ENCODE assay signal across 9 mouse cellular contexts in the genomic region with DNA sequence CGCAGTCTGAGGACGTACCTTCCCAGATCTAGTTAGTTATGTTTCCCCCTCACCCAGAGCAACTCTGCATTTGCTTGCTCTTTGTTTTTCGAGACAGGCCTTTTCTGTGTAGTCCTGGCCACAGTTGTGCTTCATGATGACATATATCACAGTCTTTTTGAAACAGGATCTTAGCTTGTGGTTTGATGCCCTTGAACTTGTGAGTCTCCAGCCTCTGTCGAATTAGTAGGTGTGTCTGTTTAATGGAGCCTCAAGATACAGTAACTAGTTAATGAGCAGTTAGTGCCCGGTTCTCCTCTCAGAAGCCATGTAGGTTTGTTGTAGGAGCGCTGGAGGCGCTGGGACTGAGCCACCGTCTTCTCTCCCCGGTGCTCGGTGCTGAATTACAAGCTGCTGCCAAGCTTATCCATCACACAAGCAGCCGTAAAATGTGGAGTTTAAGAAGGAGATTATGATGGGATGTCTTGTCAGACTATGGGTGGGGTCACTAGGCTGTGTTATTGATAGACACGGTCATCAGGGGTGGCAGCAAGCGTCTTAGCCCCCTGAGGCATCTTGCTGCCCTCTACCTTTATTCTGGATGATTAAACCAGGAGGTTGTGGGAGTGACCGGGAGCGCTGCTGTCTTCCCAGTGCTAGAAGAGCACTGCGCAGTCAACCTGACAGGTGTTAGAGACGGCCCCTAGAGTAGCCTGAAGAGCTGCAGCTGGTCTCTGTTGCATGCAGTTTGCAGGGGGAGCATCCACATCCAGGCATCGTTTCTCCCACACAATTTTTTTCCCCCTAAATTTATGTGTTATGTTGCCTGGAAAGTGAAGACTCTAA. TPM values are rescaled to one million over a fixed set of nuclear protein-coding genes. Genes with fewer than 3 reads are reported as not detected.
A peak's percentile ranks its signal among the peaks of the same experiment; 100 is the strongest.
DNase-seq lines count a peak whose midpoint lies in the region; ATAC-seq lines count a peak whose summit lies in the region.
"Had no signal": no experiment of that assay in that cellular context is flagged by ENCODE, and none has a peak within 500 bp of the region (broad histone marks: within the 10 kb centered on the region; RNA-seq: fewer than 3 reads in every experiment).

No protein-coding gene starts in this region.

- WGBS in heart, embryonic 13.5 days, result 41% methylated on average over 18 of the region's 18 CpGs
- WGBS in embryonic facial prominence, embryonic 13.5 days, result 64% methylated on average over 18 of the region's 18 CpGs

- peak overlapping the region; percentile 10; the same call in 1 of the 2 replicates for H3K4me3 ChIP-seq in heart, embryonic 13.5 days
- peak overlapping the region; percentile 88 for H3K4me3 ChIP-seq in megakaryocyte, embryonic 14.5 days (replicated peaks)
- H3K4me3 ChIP-seq in embryonic facial prominence, embryonic 13.5 days, result no peak overlapping the region
- H3K4me3 ChIP-seq: forebrain, embryonic 12.5 days had no signal

- no peak for ATAC-seq in heart, embryonic 13.5 days (ENCODE audit: extremely low read depth, insufficient number of reproducible peaks, low FRiP score, low TSS enrichment)
- ATAC-seq in megakaryocyte, adult 5-6 weeks (ENCODE audit: poor library complexity, severe bottlenecking), result no peak
- no peak for ATAC-seq in embryonic facial prominence, embryonic 13.5 days (ENCODE audit: insufficient number of reproducible peaks, insufficient read depth, low FRiP score, low TSS enrichment, low read depth)
- ATAC-seq in megakaryocyte progenitor cell, adult 5-6 weeks (replicated peaks; ENCODE audit: poor library complexity), result peak; percentile 56

- H3K9ac ChIP-seq in heart, embryonic 13.5 days, result no peak overlapping the region
- H3K9ac ChIP-seq in embryonic facial prominence, embryonic 13.5 days, result no peak overlapping the region
- H3K9ac ChIP-seq: forebrain, embryonic 12.5 days had no signal

- no peaks in the 10 kb centered on the region for H3K36me3 ChIP-seq in heart, embryonic 13.5 days
- peaks cover 36% of the 10 kb centered on the region for H3K36me3 ChIP-seq in megakaryocyte, embryonic 14.5 days (replicated peaks; ENCODE audit: low read length)
- H3K36me3 ChIP-seq in embryonic facial prominence, embryonic 13.5 days, result no peaks in the 10 kb centered on the region
- H3K36me3 ChIP-seq: forebrain, embryonic 12.5 days had no signal

- H3K9me3 ChIP-seq in heart, embryonic 13.5 days, result no peaks in the 10 kb centered on the region
- H3K9me3 ChIP-seq in megakaryocyte, embryonic 14.5 days, result no peaks in the 10 kb centered on the region
- no peaks in the 10 kb centered on the region for H3K9me3 ChIP-seq in embryonic facial prominence, embryonic 13.5 days
- H3K9me3 ChIP-seq: forebrain, embryonic 12.5 days had no signal

- no peak for DNase-seq in heart, adult 11 months
- DNase-seq in cerebellum, postnatal 36 days, result no peak
- DNase-seq in adipocyte (ENCODE audit: low spot score), result no peak

- H3K27me3 ChIP-seq in heart, embryonic 13.5 days (replicated peaks), result peaks cover 48% of the 10 kb centered on the region
- no peaks in the 10 kb centered on the region for H3K27me3 ChIP-seq in megakaryocyte, embryonic 14.5 days (replicated peaks)
- no peaks in the 10 kb centered on the region for H3K27me3 ChIP-seq in embryonic facial prominence, embryonic 13.5 days
- H3K27me3 ChIP-seq: forebrain, embryonic 12.5 days had no signal

- peak overlapping the region; percentile 80 for H3K27ac ChIP-seq in heart, embryonic 13.5 days (replicated peaks)
- H3K27ac ChIP-seq in embryonic facial prominence, embryonic 13.5 days, result 0 out of 2 replicates have a peak overlapping the region, but pooled peaks have one; percentile 4
- H3K27ac ChIP-seq: forebrain, embryonic 12.5 days had no signal

- H3K4me2 ChIP-seq in heart, embryonic 13.5 days, result peak overlapping the region; percentile 57
- no peak overlapping the region for H3K4me2 ChIP-seq in embryonic facial prominence, embryonic 13.5 days
- H3K4me2 ChIP-seq: forebrain, embryonic 12.5 days had no signal

- H3K4me1 ChIP-seq in heart, embryonic 13.5 days, result peaks cover 60% of the 10 kb centered on the region
- H3K4me1 ChIP-seq in megakaryocyte, embryonic 14.5 days, result peaks cover 82% of the 10 kb centered on the region
- peaks cover 50% of the 10 kb centered on the region for H3K4me1 ChIP-seq in embryonic facial prominence, embryonic 13.5 days

RNA-seq across cellular contexts. Expression of gene Spock2, which starts 28.1 kb away (rescaled TPM):
- polyA plus RNA-seq in heart, embryonic 13.5 days (2015; fragmentation: Nextera tagmentation; extraction: Ambion mirVana), result 2.6 and 3.0 TPM in 2 replicates
- polyA plus RNA-seq in megakaryocyte, embryonic 14.5 days (2012; ENCODE audit: insufficient read depth, low replicate concordance), result 3.1 and 5.4 TPM in 2 replicates
- 0.11 and 0.20 TPM in 2 replicates for total RNA-seq in megakaryocyte, adult 5-6 weeks (2015)
- 0.04 and 0.07 TPM in 2 replicates for total RNA-seq in megakaryocyte, adult 5-6 weeks (2017)
- polyA plus RNA-seq in embryonic facial prominence, embryonic 13.5 days (2015; fragmentation: Nextera tagmentation; extraction: Ambion mirVana), result 7.2 and 7.3 TPM in 2 replicates
- 0.02 TPM in 1 of 2 replicates, not detected in the other for total RNA-seq in megakaryocyte progenitor cell, adult 5-6 weeks (2015)
- not detected in 2 replicates for total RNA-seq in megakaryocyte progenitor cell, adult 5-6 weeks (2017)
